Mouse (Mus musculus) intestine, postnatal 0 days (tissue): ENCODE data around the gene Fabp6. TPM values are rescaled to one million over a fixed set of nuclear protein-coding genes. Genes with fewer than 3 reads are reported as not detected.

Experiments
- ATAC-seq: fragments of 200-750 bp; cut with Nextera tagmentation; 2 replicates; pipeline ENCODE4 v1.8.0; 2017; ENCODE audit warnings: mild to moderate bottlenecking, moderate TSS enrichment, moderate library complexity
- H3K27ac ChIP-seq: fragments of 300-500 bp; sonication (generic); 2 replicates; pipeline ENCODE4 v1.5.1; 2014; ENCODE audit warnings: mild to moderate bottlenecking, low read depth, low read length, moderate library complexity
- H3K27me3 ChIP-seq: fragments of 300-500 bp; sonication (generic); replicated peaks from 2 replicates; pipeline ENCODE4 v1.6.1; 2014; ENCODE audit warnings: low read length, mixed read lengths; ENCODE audit not compliant: control insufficient read depth, insufficient read depth
- H3K36me3 ChIP-seq: fragments of 300-500 bp; sonication (generic); 2 replicates; pipeline ENCODE4 v1.6.1; 2014; ENCODE audit warnings: mild to moderate bottlenecking, moderate library complexity; ENCODE audit not compliant: control insufficient read depth, insufficient read depth
- H3K4me1 ChIP-seq: fragments of 300-500 bp; sonication (generic); replicated peaks from 2 replicates; pipeline ENCODE4 v1.6.1; 2014; ENCODE audit warnings: antibody characterized with exemption, low read length, mixed read lengths; ENCODE audit not compliant: control insufficient read depth, insufficient read depth
- H3K4me2 ChIP-seq: fragments of 300-500 bp; sonication (generic); replicated peaks from 2 replicates; pipeline ENCODE4 v1.6.1; 2014; ENCODE audit warnings: low read depth, mild to moderate bottlenecking, moderate library complexity
- H3K4me3 ChIP-seq: fragments of 300-500 bp; sonication (generic); 2 replicates; pipeline ENCODE4 v1.5.1; 2014; ENCODE audit warnings: low read depth, low read length
- H3K9ac ChIP-seq: fragments of 300-500 bp; sonication (generic); 2 replicates; pipeline ENCODE4 v1.6.1; 2014; ENCODE audit warnings: mild to moderate bottlenecking, low read depth, low read length
- H3K9me3 ChIP-seq: fragments of 300-500 bp; sonication (generic); 2 replicates; pipeline ENCODE4 v1.6.1; 2016; ENCODE audit warnings: mixed run types; ENCODE audit not compliant: control insufficient read depth
- CTCF ChIP-seq: sonication (generic); IDR thresholded peaks from 2 replicates; pipeline ENCODE4 v1.5.1; 2016; ENCODE audit warnings: low read depth, mild to moderate bottlenecking, control low read depth, antibody characterized with exemption, moderate library complexity
- WGBS: fragments of 180-500 bp; shearing (Covaris S2); extraction: QIAGEN DNeasy Blood & Tissue Kit; methylation state at CpG from one replicate; pipeline ENCODE4 v1.1.7; 2014; 5-methylcytosine and 5-hydroxymethylcytosine counted together
- polyA plus RNA-seq: library from polyadenylated mRNA; unstranded; fragments of >200 nt; fragmentation: Nextera tagmentation; extraction: Ambion mirVana; gene quantifications from 2 replicates; pipeline ENCODE4 v1.2.1, GENCODE M21; 2015

The Fabp6 gene
- polyA plus RNA-seq, 1 experiment from 2014 or later = 127 TPM

- no peaks in the 10 kb centered on the region for H3K27me3 ChIP-seq
- H3K4me3 ChIP-seq = no peak overlapping the region
- H3K4me1 ChIP-seq = peaks cover 8% of the 10 kb centered on the region; the same call in 1 of the 2 replicates
- H3K9me3 ChIP-seq = no peaks in the 10 kb centered on the region
- TF ChIP-seq CTCF = no peak
- peak overlapping the region; percentile 55 for H3K27ac ChIP-seq
- no peak overlapping the region for H3K4me2 ChIP-seq
- WGBS = 86% methylated on average over 4 of the region's 4 CpGs
- ATAC-seq = no peak
- H3K36me3 ChIP-seq = no peaks in the 10 kb centered on the region; the same call in 1 of the 2 replicates
- H3K9ac ChIP-seq = 0 out of 2 replicates have a peak overlapping the region, but pooled peaks have one; percentile 37
These were observed 54.7 kb downstream of the Fabp6 start for GRCm38 (mm10) chr11:43546678-43547077.

Other genes starting within 250 kb of the Fabp6 start
- 88.3 and 88.4 TPM in 2 replicates for gene Pttg1, start 175.3 kb downstream of the Fabp6 start, polyA plus RNA-seq
- gene Slu7, start 167.8 kb downstream of the Fabp6 start, polyA plus RNA-seq = 33.6 and 40.3 TPM in 2 replicates
- gene C1qtnf2, start 127.3 kb downstream of the Fabp6 start, polyA plus RNA-seq = 9.4 and 11.9 TPM in 2 replicates
- gene Ccnjl, start 72.8 kb downstream of the Fabp6 start, polyA plus RNA-seq = 15.8 and 19.1 TPM in 2 replicates
- gene 4933415A04Rik, start 14.5 kb downstream of the Fabp6 start, polyA plus RNA-seq = 5.3 and 7.9 TPM in 2 replicates
- 12.1 and 12.5 TPM in 2 replicates for gene Pwwp2a, start 80.5 kb upstream of the Fabp6 start, polyA plus RNA-seq
- 54.6 and 58.3 TPM in 2 replicates for gene Ttc1, start 146.5 kb upstream of the Fabp6 start, polyA plus RNA-seq